In the genomic region with DNA sequence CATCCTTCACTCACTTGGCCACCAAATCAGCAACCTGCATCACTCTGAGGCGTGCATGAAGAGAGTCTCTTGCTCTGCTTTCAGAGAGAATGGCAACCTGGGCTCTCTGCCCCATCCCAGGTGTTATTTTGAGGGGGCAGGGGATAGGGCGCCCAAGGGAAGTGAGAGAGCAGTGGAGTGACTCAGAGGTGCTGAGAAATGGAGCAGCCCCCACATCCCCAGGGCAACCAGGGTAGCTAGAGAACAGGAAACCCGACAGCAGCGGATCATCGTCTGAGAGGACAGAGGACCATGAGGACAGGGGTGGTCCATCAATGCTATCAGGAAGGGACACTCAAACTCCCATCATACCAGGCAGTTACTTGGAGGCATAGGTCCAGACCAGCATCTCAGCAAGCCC, we compare ENCODE assay signal across 21 mouse cellular contexts. TPM values are rescaled to one million over a fixed set of nuclear protein-coding genes. Genes with fewer than 3 reads are reported as not detected.
DNase-seq lines count a peak whose midpoint lies in the region; ATAC-seq and TF ChIP-seq lines count a peak whose summit lies in the region.
"Had no signal": no experiment of that assay in that cellular context is flagged by ENCODE, and none has a peak within 500 bp of the region (broad histone marks: within the 10 kb centered on the region; RNA-seq: fewer than 3 reads in every experiment).

No protein-coding gene starts in this region.

- no peak for ATAC-seq in hindbrain, embryonic 16.5 days
- ATAC-seq in neutrophil, adult 5-6 weeks (ENCODE audit: extremely low read depth, insufficient number of reproducible peaks, low FRiP score, poor library complexity, severe bottlenecking) = peak; percentile 36; the same call in 1 of the 2 replicates
- no peak for ATAC-seq in liver, embryonic 11.5 days (replicated peaks; ENCODE audit: low FRiP score)
- ATAC-seq: activated CD4-positive, CD25-positive, alpha-beta regulatory T cell, adult 4 months; forebrain, postnatal 0 days; intestine, embryonic 15.5 days; Patski had no signal

- peak; percentile 59; the same call in 1 of the 2 replicates for TF ChIP-seq EP300 in CH12.LX (IDR thresholded peaks at IDR 0.05; ENCODE audit: low read length)

- in situ Hi-C loops in CH12.LX (cut with MboI; ENCODE audit: low pct_ligation_motif_present, low pct_unique_long_range_greater_than_20kb, low sequenced_read_pairs) = no loop called here

- H3K27ac ChIP-seq in hindbrain, embryonic 10.5 days = 0 out of 2 replicates have a peak overlapping the region, but pooled peaks have one; percentile 47
- H3K27ac ChIP-seq in hindbrain, embryonic 16.5 days (ENCODE audit: low read depth, low read length) = no peak overlapping the region
- peak overlapping the region; percentile 92 for H3K27ac ChIP-seq in CH12.LX (ENCODE audit: insufficient read depth, low read depth)
- no peak overlapping the region for H3K27ac ChIP-seq in liver, embryonic 11.5 days (ENCODE audit: low read depth, low read length)
- H3K27ac ChIP-seq: embryonic facial prominence, embryonic 12.5 days; forebrain, embryonic 12.5 days; heart, adult 2 months; hindbrain, embryonic 15.5 days; intestine, embryonic 15.5 days had no signal

- TF ChIP-seq POLR2A in CH12.LX (IDR thresholded peaks at IDR 0.05; ENCODE audit: low read depth, low read length) = no peak; the same call in 1 of the 2 replicates

- no peaks in the 10 kb centered on the region for H3K9me3 ChIP-seq in hindbrain, embryonic 10.5 days
- no peaks in the 10 kb centered on the region for H3K9me3 ChIP-seq in hindbrain, embryonic 16.5 days (ENCODE audit: control insufficient read depth, low read length)
- no peaks in the 10 kb centered on the region for H3K9me3 ChIP-seq in CH12.LX (replicated peaks; ENCODE audit: low read length)
- no peaks in the 10 kb centered on the region for H3K9me3 ChIP-seq in liver, embryonic 11.5 days (ENCODE audit: control insufficient read depth, low read length)
- H3K9me3 ChIP-seq: embryonic facial prominence, embryonic 12.5 days; forebrain, embryonic 12.5 days; heart, embryonic 12.5 days; hindbrain, embryonic 15.5 days; intestine, embryonic 15.5 days had no signal

- no peaks in the 10 kb centered on the region for H3K27me3 ChIP-seq in hindbrain, embryonic 10.5 days (ENCODE audit: insufficient read depth, poor library complexity, severe bottlenecking)
- no peaks in the 10 kb centered on the region for H3K27me3 ChIP-seq in hindbrain, embryonic 16.5 days (replicated peaks; ENCODE audit: control insufficient read depth, insufficient read depth, low read length)
- no peaks in the 10 kb centered on the region for H3K27me3 ChIP-seq in CH12.LX (replicated peaks)
- no peaks in the 10 kb centered on the region for H3K27me3 ChIP-seq in liver, embryonic 11.5 days (replicated peaks; ENCODE audit: control insufficient read depth, insufficient read depth, low read length)
- H3K27me3 ChIP-seq: embryonic facial prominence, embryonic 12.5 days; forebrain, embryonic 12.5 days; heart, embryonic 12.5 days; hindbrain, embryonic 15.5 days; intestine, embryonic 15.5 days; Patski had no signal

- H3K79me2 ChIP-seq in CH12.LX (replicated peaks; ENCODE audit: control insufficient read depth, extremely low read depth, insufficient read depth, poor library complexity, severe bottlenecking) = peaks cover 82% of the 10 kb centered on the region

- no peak for TF ChIP-seq CTCF in CH12.LX (conservative IDR thresholded peaks at IDR 0.05 in 1 of 2, IDR thresholded peaks at IDR 0.05 in 1 of 2; ENCODE audit: low read depth in 2 of 2, low read length in 2 of 2)

- H3K4me3 ChIP-seq in hindbrain, embryonic 10.5 days = no peak overlapping the region
- no peak overlapping the region for H3K4me3 ChIP-seq in hindbrain, embryonic 16.5 days (ENCODE audit: low read length)
- peak overlapping the region; percentile 51 to 58 (median 53) for H3K4me3 ChIP-seq in CH12.LX (replicated peaks in 1 of 3; ENCODE audit: low read depth in 2 of 3, low read length in 2 of 3, poor library complexity in 1 of 3)
- H3K4me3 ChIP-seq in liver, embryonic 11.5 days (ENCODE audit: low read depth, low read length) = no peak overlapping the region
- H3K4me3 ChIP-seq: embryonic facial prominence, embryonic 12.5 days; forebrain, embryonic 12.5 days; heart, adult 2 months; heart, embryonic 12.5 days; hindbrain, embryonic 15.5 days; intestine, embryonic 15.5 days had no signal

- dilution Hi-C loops in CH12.LX (cut with MboI; ENCODE audit: extremely low pct_ligation_motif_present, extremely low pct_unique_long_range_greater_than_20kb, low sequenced_read_pairs) = no loop called here

- no peak overlapping the region for H3K9ac ChIP-seq in hindbrain, embryonic 16.5 days (ENCODE audit: low read depth, low read length)
- H3K9ac ChIP-seq in CH12.LX (ENCODE audit: insufficient read depth, low read depth) = peak overlapping the region; percentile 44
- no peak overlapping the region for H3K9ac ChIP-seq in liver, embryonic 11.5 days (ENCODE audit: low read depth, low read length)
- H3K9ac ChIP-seq: embryonic facial prominence, embryonic 12.5 days; forebrain, embryonic 12.5 days; forebrain, postnatal 0 days; hindbrain, embryonic 15.5 days; intestine, embryonic 15.5 days had no signal

- no peak for TF ChIP-seq RAD21 in CH12.LX (IDR thresholded peaks at IDR 0.05; ENCODE audit: low read depth, low read length)

- peaks cover 82% of the 10 kb centered on the region for H3K4me1 ChIP-seq in hindbrain, embryonic 10.5 days (replicated peaks)
- H3K4me1 ChIP-seq in hindbrain, embryonic 16.5 days (ENCODE audit: control insufficient read depth, insufficient read depth, low read depth, low read length) = peaks cover 15% of the 10 kb centered on the region
- peaks cover 41 to 74% of the 10 kb centered on the region in 2 experiments for H3K4me1 ChIP-seq in CH12.LX (ENCODE audit: control insufficient read depth in 1 of 2, insufficient read depth in 2 of 2)
- H3K4me1 ChIP-seq in liver, embryonic 11.5 days (replicated peaks; ENCODE audit: control insufficient read depth, insufficient read depth, low read length) = peaks cover 43% of the 10 kb centered on the region

- H3K36me3 ChIP-seq in hindbrain, embryonic 10.5 days = no peaks in the 10 kb centered on the region
- no peaks in the 10 kb centered on the region for H3K36me3 ChIP-seq in hindbrain, embryonic 16.5 days (ENCODE audit: control insufficient read depth, insufficient read depth, low read length)
- H3K36me3 ChIP-seq in CH12.LX (replicated peaks in 1 of 2; ENCODE audit: control insufficient read depth in 1 of 2, insufficient read depth in 1 of 2, low read length in 1 of 2) = peaks cover 2 to 25% of the 10 kb centered on the region in 2 experiments
- H3K36me3 ChIP-seq in liver, embryonic 11.5 days (ENCODE audit: control insufficient read depth, insufficient read depth, low read length) = no peaks in the 10 kb centered on the region
- H3K36me3 ChIP-seq: embryonic facial prominence, embryonic 12.5 days; forebrain, embryonic 12.5 days; heart, embryonic 12.5 days; hindbrain, embryonic 15.5 days; intestine, embryonic 15.5 days had no signal

- H3K4me2 ChIP-seq in hindbrain, embryonic 16.5 days (ENCODE audit: low read length) = no peak overlapping the region
- H3K4me2 ChIP-seq in CH12.LX (ENCODE audit: insufficient read depth, low read depth, poor library complexity, severe bottlenecking) = peak overlapping the region; percentile 76
- H3K4me2 ChIP-seq in liver, embryonic 11.5 days = no peak overlapping the region
- H3K4me2 ChIP-seq: embryonic facial prominence, embryonic 12.5 days; forebrain, embryonic 12.5 days; heart, embryonic 12.5 days; hindbrain, embryonic 15.5 days; intestine, embryonic 15.5 days had no signal

- WGBS in hindbrain, embryonic 10.5 days = 92% methylated on average over 5 of the region's 5 CpGs
- 90% methylated on average over 5 of the region's 5 CpGs for WGBS in hindbrain, embryonic 16.5 days
- WGBS in liver, embryonic 11.5 days = 62% methylated on average over 5 of the region's 5 CpGs

- DNase-seq in hindbrain, embryonic 10.5 days (ENCODE audit: low spot score) = no peak
- DNase-seq in A20 (ENCODE audit: low read depth, low spot score) (peak; percentile 80), CH12.LX (ENCODE audit: extremely low read depth) (peak; percentile 67)
- no peak for DNase-seq in liver, embryonic 11.5 days (ENCODE audit: low spot score)
- DNase-seq in cerebellum, adult 9-11 months = no peak
- DNase-seq in cerebellum, postnatal 10 days = no peak
- DNase-seq: adrenal gland, postnatal 14 days; cerebellum, adult 18-20 months; cerebellum, postnatal 25 days; forebrain, postnatal 0 days; gastrocnemius, postnatal 14 days; heart, adult 2 months had no signal

TF ChIP-seq in CH12.LX, 34 proteins besides CTCF, POLR2A, EP300 and RAD21 (continues in another document):
- TF ChIP-seq USF1 (IDR thresholded peaks at IDR 0.05; ENCODE audit: low read depth, low read length) = no peak
- TF ChIP-seq HCFC1 (IDR thresholded peaks at IDR 0.05; ENCODE audit: low read depth, low read length) = no peak
- no peak for TF ChIP-seq JUN (IDR thresholded peaks at IDR 0.05; ENCODE audit: insufficient read depth, low read depth, low read length)
- TF ChIP-seq MXI1 (IDR thresholded peaks at IDR 0.05; ENCODE audit: low read depth, low read length) = no peak; the same call in 1 of the 2 replicates
- no peak for TF ChIP-seq MAFK (IDR thresholded peaks at IDR 0.05; ENCODE audit: insufficient replicate concordance, low read length)
- no peak for TF ChIP-seq ZMIZ1 (IDR thresholded peaks at IDR 0.05; ENCODE audit: low read depth, low read length)
- TF ChIP-seq PAX5 (IDR thresholded peaks at IDR 0.05; ENCODE audit: low read length) = no peak
- TF ChIP-seq ELF1 (IDR thresholded peaks at IDR 0.05; ENCODE audit: low read depth, low read length) = no peak
- no peak for TF ChIP-seq NRF1 (IDR thresholded peaks at IDR 0.05; ENCODE audit: low read depth, low read length)
- no peak for TF ChIP-seq USF2 (conservative IDR thresholded peaks at IDR 0.05; ENCODE audit: low read depth, low read length)

RNA-seq across cellular contexts. Expression of a gene that starts 19.9 kb away (rescaled TPM):
- polyA plus RNA-seq in hindbrain, embryonic 10.5 days (2016; fragmentation: Nextera tagmentation; extraction: Ambion mirVana) = 13.6 and 16.9 TPM in 2 replicates
- 10.4 and 11.8 TPM in 2 replicates for polyA plus RNA-seq in hindbrain, embryonic 16.5 days (2015; fragmentation: Nextera tagmentation; extraction: Ambion mirVana)
- total RNA-seq in CH12.LX (2012; rRNA removed) = 46.6 and 48.5 TPM in 2 replicates
- 31.5 and 31.7 TPM in 2 replicates for total RNA-seq in CH12.LX (2014; rRNA removed)
- 46.8 and 47.3 TPM in 2 replicates for polyA plus RNA-seq in CH12.LX (2012; ENCODE audit: insufficient read length, low read depth)
- total RNA-seq in neutrophil, adult 5-6 weeks (2017) = 38.4 and 39.5 TPM in 2 replicates
- polyA plus RNA-seq in liver, embryonic 11.5 days (2014; fragmentation: Nextera tagmentation; extraction: Ambion mirVana) = 6.0 and 6.6 TPM in 2 replicates

RNA-seq across cellular contexts. Expression of a gene that starts 35.2 kb away (rescaled TPM):
- 9.9 and 16.5 TPM in 2 replicates for polyA plus RNA-seq in hindbrain, embryonic 10.5 days (2016; fragmentation: Nextera tagmentation; extraction: Ambion mirVana)
- polyA plus RNA-seq in hindbrain, embryonic 16.5 days (2015; fragmentation: Nextera tagmentation; extraction: Ambion mirVana) = 45.6 and 46.2 TPM in 2 replicates
- total RNA-seq in CH12.LX (2012; rRNA removed) (0.92 and 2.1 TPM in 2 replicates), CH12.LX (2014; rRNA removed) (0.74 and 1.2 TPM in 2 replicates)
- polyA plus RNA-seq in CH12.LX (2012; ENCODE audit: insufficient read length, low read depth) = 1.2 and 1.8 TPM in 2 replicates
- total RNA-seq in neutrophil, adult 5-6 weeks (2017) = 0.25 and 0.47 TPM in 2 replicates
- polyA plus RNA-seq in liver, embryonic 11.5 days (2014; fragmentation: Nextera tagmentation; extraction: Ambion mirVana) = 2.2 and 2.8 TPM in 2 replicates

Comparison
In these comparisons a context has a peak if more than half of its experiments do, and no peak if none do; other contexts are left out.
1. H3K27ac ChIP-seq: peak in hindbrain, embryonic 10.5 days (single experiment) and CH12.LX (single experiment); none in hindbrain, embryonic 16.5 days (single experiment) and liver, embryonic 11.5 days (single experiment).
2. DNase-seq: peak in A20 (single experiment) and CH12.LX (single experiment); none in hindbrain, embryonic 10.5 days (single experiment), liver, embryonic 11.5 days (single experiment), cerebellum, adult 9-11 months (single experiment) and cerebellum, postnatal 10 days (0 of 2).
3. H3K4me3 ChIP-seq: peak in CH12.LX (3 of 3); none in hindbrain, embryonic 10.5 days (single experiment), hindbrain, embryonic 16.5 days (single experiment) and liver, embryonic 11.5 days (single experiment).